Mouse (Mus musculus): ENCODE data around the gene Kat8.

DNA sequence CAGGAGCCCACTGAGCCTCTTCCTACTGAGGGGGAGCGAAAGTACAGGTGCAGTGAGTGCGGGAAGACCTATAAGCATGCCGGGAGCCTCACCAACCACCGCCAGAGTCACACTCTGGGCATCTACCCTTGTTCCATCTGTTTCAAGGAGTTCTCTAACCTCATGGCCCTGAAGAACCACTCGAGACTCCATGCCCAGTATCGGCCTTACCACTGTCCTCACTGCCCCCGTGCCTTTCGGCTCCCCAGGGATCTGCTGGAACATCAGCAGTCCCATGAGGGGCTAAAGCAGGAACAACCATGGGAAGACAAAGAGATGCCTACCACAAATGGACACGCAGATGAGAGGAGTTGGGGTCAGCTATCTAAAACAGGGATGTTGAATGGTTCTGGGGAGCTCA lies 33.0 kb upstream of the Kat8 start:
- TF ChIP-seq CTCF (IDR thresholded peaks at IDR 0.05; ENCODE audit: extremely low read depth, insufficient read depth, insufficient read length, insufficient replicate concordance) (no peak), POLR2A (IDR thresholded peaks at IDR 0.05; ENCODE audit: low read depth, low read length) (no peak)
